In the genomic region with DNA sequence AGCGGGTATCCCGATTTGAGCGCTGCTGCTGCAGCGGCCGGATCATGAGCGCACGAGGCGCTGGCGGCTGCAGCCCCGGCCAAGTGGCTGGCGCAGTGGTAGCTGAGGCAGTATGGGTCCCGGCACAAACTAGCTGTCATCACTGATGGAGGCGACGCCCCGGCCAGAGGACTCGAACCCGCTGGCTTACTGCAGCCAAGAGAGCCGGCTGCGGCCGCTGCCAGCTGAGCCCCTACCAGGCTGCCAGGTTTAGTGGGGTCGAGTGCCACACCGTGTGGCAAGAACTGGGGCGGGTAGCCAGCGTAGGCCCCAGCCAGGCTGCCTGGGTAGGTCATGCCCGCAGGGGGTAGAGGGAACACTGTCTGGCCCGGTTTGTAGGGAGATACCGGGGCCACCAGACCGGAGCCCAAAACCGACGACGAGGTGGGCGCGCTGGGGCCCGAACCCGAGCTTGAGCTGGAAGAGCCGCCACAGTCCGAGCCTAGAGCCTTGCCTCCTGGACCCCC, we compare ENCODE assay signal across 8 mouse cellular contexts. TPM values are rescaled to one million over a fixed set of nuclear protein-coding genes. Genes with fewer than 3 reads are reported as not detected.
DNase-seq lines count a peak whose midpoint lies in the region; TF ChIP-seq lines count a peak whose summit lies in the region.

No protein-coding gene starts in this region.

- WGBS in heart, adult 2 months, result 33% methylated on average over 37 of the region's 37 CpGs

- DNase-seq in heart, adult 2 months, result no peak
- no peak for DNase-seq in heart, postnatal 10 days
- peak; percentile 44 for DNase-seq in adrenal gland, adult 8-10 months
- peak; percentile 32 for DNase-seq in forelimb bud, embryonic 11.5 days (ENCODE audit: low read depth, low spot score)
- peak; percentile 29 to 46 for DNase-seq in kidney, adult 8-10 months
- DNase-seq in lung, postnatal 10 days, result peak; percentile 50
- DNase-seq in right cerebral cortex, adult 2 months (ENCODE audit: low spot score in 2 of 2), result no peak
- DNase-seq in spleen, postnatal 14 days (ENCODE audit: low spot score in 2 of 2), result no peak

- TF ChIP-seq CTCF in heart, adult 2 months (IDR thresholded peaks at IDR 0.05), result no peak

- no peak for TF ChIP-seq POLR2A in heart, adult 2 months (IDR thresholded peaks at IDR 0.05; ENCODE audit: insufficient read depth, low read depth, low read length)

- intact Hi-C loops in heart, adult 2 months (cut with DNase I), result loop anchor here (5.0 to 10.0 kb wide), 7 partner anchors 52 to 1419 kb away; no protein-coding TSS in a partner anchor
- intact Hi-C loops in heart, postnatal 10 days (cut with DNase I), result loop anchor here (5.0 to 10.0 kb wide), 3 partner anchors 457 to 1417 kb away; no protein-coding TSS in a partner anchor

- no peaks in the 10 kb centered on the region for H3K36me3 ChIP-seq in heart, adult 2 months (ENCODE audit: control insufficient read depth, insufficient read depth, low read length)

- H3K9ac ChIP-seq in heart, adult 2 months (ENCODE audit: low read depth, low read length), result peak overlapping the region; percentile 71

- H3K4me3 ChIP-seq in heart, adult 2 months, result peak overlapping the region; percentile 88

- H3K79me2 ChIP-seq in heart, adult 2 months (replicated peaks; ENCODE audit: control insufficient read depth, insufficient read depth, low read length), result no peaks in the 10 kb centered on the region

- H3K4me1 ChIP-seq in heart, adult 2 months (ENCODE audit: control insufficient read depth, insufficient read depth, low read length), result no peaks in the 10 kb centered on the region; the same call in 1 of the 2 replicates

- peaks cover 11% of the 10 kb centered on the region for H3K27me3 ChIP-seq in heart, adult 2 months (ENCODE audit: control insufficient read depth, insufficient read depth, low read length)

- no peak overlapping the region; the same call in 1 of the 2 replicates for H3K27ac ChIP-seq in heart, adult 2 months

- TF ChIP-seq EP300 in heart, adult 2 months (IDR thresholded peaks at IDR 0.05; ENCODE audit: insufficient read depth, low read depth, low read length), result no peak

RNA-seq across cellular contexts. Expression of a gene that starts 3.9 kb away (rescaled TPM):
- 1 to 10 TPM; 1.4 to 1.5 TPM for total RNA-seq in heart, adult 2 months (2021)
- 0.88 and 1.5 TPM in 2 replicates for polyA plus RNA-seq in heart, adult 2 months (2012; rRNA removed)
- total RNA-seq in heart, postnatal 10 days (2021), result 1 to 10 TPM; 2.4 to 3.3 TPM
- total RNA-seq in adrenal gland, adult 8-10 months (2022), result 10 to 100 TPM; 30.6 to 41.2 (median 34.7) TPM

RNA-seq across cellular contexts. Expression of a gene that starts 34.0 kb away (rescaled TPM):
- total RNA-seq in heart, adult 2 months (2021), result 1 to 10 TPM; 1.0 to 1.1 TPM
- polyA plus RNA-seq in heart, adult 2 months (2012; rRNA removed), result 0.43 and 0.44 TPM in 2 replicates
- 1 to 10 TPM; 1.1 to 2.1 TPM for total RNA-seq in heart, postnatal 10 days (2021)
- 1 to 10 TPM; 3.4 to 8.5 (median 5.7) TPM for total RNA-seq in adrenal gland, adult 8-10 months (2022)

Comparison
In these comparisons a context has a peak if more than half of its experiments do, and no peak if none do; other contexts are left out.
1. DNase-seq: peak in adrenal gland, adult 8-10 months (single experiment), forelimb bud, embryonic 11.5 days (single experiment), kidney, adult 8-10 months (2 of 2) and lung, postnatal 10 days (single experiment); none in heart, adult 2 months (0 of 2), heart, postnatal 10 days (0 of 2), right cerebral cortex, adult 2 months (0 of 2) and spleen, postnatal 14 days (0 of 2).
2. RNA of a gene that starts 3.9 kb away (total RNA-seq): 30.6 to 41.2 TPM in adrenal gland, adult 8-10 months; 2.4 to 3.3 TPM in heart, postnatal 10 days and 1.4 to 1.5 TPM in heart, adult 2 months; every median in the first group is over 4 times any median in the second.